ENCODE assay signal across 16 mouse cellular contexts in the genomic region with DNA sequence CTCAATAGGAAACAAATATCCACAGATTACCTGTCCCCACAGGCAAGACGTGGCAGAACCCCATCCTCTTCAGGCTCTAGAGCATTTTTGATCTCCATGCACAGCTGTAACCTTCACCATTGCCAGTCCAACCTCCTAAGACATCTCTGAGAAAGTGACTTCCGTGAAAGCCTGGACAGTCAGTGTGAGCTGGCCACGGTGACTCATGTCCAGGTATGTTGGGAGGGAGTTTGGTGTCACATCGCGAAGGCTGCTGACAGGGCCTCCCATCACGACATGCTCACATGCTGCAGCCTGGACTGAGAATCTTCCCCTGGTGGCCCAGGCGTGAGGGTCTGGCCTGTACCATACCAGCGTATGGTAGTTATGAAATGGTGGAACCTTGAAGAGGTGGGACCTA.
"Had no signal": no experiment of that assay in that cellular context is flagged by ENCODE, and none has a peak within 500 bp of the region (broad histone marks: within the 10 kb centered on the region; RNA-seq: fewer than 3 reads in every experiment).

No protein-coding gene starts in this region.

- H3K4me1 ChIP-seq: stomach, embryonic 15.5 days had no signal

- H3K9me3 ChIP-seq: neural tube, embryonic 13.5 days; neural tube, embryonic 15.5 days; stomach, embryonic 15.5 days had no signal

- H3K36me3 ChIP-seq: neural tube, embryonic 13.5 days; neural tube, embryonic 15.5 days; stomach, embryonic 15.5 days had no signal

- H3K9ac ChIP-seq: neural tube, embryonic 13.5 days; neural tube, embryonic 15.5 days; stomach, embryonic 15.5 days had no signal

- H3K27ac ChIP-seq: neural tube, embryonic 13.5 days; neural tube, embryonic 15.5 days; stomach, embryonic 15.5 days; stomach, postnatal 0 days had no signal

- H3K4me3 ChIP-seq: neural tube, embryonic 13.5 days; neural tube, embryonic 15.5 days; stomach, embryonic 15.5 days had no signal

- DNase-seq: retina, postnatal 1 day; right cerebral cortex, adult 18-20 months; right cerebral cortex, postnatal 14 days; right cerebral cortex, postnatal 25 days; right cerebral cortex, postnatal 4 days; spleen, adult 18-20 months; thymus, adult 18-20 months; thymus, adult 2 months; thymus, postnatal 14 days; thymus, postnatal 25 days; thymus, postnatal 36 days; thymus, postnatal 4 days had no signal

- H3K27me3 ChIP-seq: neural tube, embryonic 13.5 days; neural tube, embryonic 15.5 days; stomach, embryonic 15.5 days had no signal
